Mouse (Mus musculus) T-helper 1 cell (primary cell): ENCODE measurements at regions not wholly inside any gene's neighbourhood (a gene's known extent, or its start where the extent isn't known, plus 50 kb on each side); places are given as distances from the start of the nearest gene placed in this dataset.

Experiments used
- in situ Hi-C: fragments of 300-600 bp; cut with MboI, MseI; formaldehyde crosslinking; loops from one replicate; pipeline ENCODE4 v1.15.1; 2025; ENCODE audit warnings: high pct_unique_total_duplicates

DNA sequence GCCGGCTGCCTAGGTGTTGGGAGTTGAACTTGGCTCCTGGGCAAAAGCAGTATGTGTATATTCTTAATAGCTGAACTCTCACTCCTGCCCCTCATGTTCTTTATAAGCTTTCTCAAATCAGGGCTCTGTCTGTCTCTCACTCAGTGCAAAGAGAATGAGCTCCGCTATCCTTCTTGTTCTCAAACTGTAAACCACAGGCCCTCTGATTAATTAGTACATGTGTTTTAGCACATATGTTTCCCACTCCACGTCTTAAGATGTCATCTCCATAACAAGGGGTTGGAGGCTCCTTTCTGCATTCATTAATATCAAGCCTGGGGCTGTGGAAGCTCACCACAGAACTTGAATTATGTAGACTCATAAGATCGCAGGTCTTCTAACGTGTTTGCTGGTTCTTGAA, 104.7 kb downstream of the Nsun3 start:
- in situ Hi-C loops = loop anchor here (10.0 kb wide), 1 partner anchor 467 kb away; no protein-coding TSS in a partner anchor

DNA sequence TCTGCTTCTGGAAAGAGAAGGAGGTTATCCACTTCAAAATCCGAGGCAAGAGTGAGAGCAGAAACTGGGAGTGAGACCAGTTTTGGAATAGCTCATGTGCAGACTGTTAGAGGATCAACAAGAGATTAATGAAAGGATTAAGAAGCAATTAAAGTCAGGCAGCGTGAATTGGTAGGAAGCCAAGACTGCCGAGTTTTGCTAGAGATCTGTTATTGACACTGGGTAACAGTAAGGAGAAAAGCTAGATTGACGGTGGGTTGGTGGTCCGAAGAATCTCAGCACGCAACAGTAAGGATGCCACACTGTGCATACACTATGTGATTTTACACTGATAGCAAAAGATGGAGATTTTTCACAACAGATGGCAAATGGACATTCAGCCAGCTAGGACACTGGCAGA, 109.8 kb downstream of the Nsun3 start:
- in situ Hi-C loops = no loop called here

DNA sequence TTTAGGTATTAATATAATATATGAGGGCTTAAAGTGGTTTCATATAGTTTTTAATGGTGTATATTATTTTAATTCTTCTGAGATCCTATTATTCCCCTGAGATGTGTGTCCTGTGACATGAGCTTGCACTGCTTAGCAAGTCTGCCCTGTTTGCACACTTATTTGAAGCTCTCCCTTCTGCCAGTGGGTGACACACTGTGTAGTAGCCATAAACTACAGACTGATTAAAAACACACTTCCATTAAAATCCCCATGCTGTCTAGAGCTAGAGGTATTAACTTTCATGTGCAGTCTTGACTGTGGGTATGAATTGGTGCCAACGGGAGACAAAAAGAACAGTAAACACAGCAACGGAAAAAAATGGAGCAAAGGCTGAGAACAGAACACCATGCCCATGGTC, 129.2 kb downstream of the Nsun3 start:
- in situ Hi-C loops = no loop called here

DNA sequence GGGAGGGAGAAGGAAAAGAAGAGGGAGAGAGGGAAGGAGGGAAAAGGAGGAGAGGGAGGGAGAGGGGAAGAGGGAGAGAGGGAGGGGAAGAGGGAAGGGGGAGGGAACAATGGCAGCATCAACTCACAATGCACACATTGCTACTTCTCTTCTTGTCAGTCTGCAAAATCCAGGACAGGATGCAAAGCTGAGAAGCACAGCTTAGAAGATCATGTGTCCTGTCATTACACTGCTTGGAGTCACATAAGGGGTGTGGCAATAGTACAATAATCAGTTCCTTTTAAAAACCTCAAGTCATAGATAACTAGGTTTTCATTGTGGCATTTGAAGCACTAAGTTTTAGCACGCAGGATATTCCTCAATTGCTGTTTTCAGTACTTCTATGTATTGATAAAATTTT, 132.2 kb downstream of the Nsun3 start:
- in situ Hi-C loops = no loop called here

DNA sequence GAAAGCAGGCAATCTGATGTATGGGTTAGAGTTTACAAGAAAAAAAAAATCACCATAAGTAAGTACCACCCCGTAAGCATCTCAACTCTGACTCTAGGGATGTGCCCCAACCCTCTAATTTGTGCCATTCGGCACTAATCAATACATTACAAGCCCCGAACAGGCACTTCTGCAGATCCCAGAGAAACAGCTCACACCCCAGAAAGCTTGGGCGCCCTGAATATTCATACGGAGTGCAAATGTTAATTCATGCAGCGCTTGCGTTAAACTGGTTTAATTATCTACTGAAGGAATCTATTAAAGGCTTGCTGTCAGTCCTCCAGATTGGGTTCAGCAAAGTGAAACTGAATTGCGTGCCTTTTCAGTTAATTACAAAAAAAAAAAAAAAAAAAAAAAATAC, 132.8 kb downstream of the Nsun3 start:
- in situ Hi-C loops = no loop called here

DNA sequence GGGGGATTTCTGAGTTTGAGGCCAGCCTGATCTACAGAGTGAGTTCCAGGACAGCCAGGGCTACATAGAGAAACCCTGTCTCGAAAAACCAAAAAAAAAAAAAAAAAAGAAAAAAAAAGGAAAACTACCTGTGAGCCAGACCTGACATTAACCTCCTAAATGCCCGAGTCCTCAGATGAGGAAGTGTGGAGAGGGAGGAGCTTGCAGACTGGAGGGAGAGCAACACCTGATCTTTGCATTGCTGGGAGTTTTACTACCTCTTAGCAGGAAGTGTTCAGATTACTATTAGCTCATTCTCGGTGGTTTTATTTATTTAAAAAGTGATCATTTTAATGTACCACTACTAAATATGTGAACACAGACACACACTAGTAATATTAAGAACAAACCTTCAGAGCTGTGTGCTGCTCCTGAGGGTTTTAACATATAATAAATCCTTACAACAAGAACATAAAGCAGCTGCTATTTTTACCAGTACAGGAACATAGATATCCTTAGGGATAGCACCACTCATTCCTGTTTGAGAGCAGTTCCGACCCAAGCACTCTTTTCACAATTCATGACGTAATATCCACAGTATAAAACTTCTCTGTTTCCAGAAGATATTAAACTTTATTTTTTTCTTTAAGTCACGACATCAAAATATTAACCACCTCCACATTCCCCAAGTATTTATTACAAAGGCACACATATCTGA, 133.7 kb downstream of the Nsun3 start:
- in situ Hi-C loops = no loop called here

DNA sequence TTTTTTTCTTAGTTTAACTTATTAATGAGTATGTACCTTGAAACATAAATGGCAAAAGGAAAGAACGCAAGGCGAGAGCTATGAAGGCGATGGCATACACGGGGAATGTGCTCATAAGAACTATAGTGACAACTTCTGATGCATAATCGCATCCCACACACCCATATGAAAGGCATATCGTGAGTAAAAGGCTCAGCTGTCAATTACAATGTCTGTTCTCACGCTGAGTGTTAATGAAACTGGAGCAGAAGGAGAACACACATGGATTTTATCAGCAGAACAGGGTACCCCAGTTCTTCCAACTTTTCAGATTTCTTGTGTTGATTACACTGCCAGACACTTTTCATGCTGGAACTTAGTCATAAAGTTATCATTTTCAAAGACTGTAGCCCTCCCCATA, 135.8 kb downstream of the Nsun3 start:
- in situ Hi-C loops = no loop called here

DNA sequence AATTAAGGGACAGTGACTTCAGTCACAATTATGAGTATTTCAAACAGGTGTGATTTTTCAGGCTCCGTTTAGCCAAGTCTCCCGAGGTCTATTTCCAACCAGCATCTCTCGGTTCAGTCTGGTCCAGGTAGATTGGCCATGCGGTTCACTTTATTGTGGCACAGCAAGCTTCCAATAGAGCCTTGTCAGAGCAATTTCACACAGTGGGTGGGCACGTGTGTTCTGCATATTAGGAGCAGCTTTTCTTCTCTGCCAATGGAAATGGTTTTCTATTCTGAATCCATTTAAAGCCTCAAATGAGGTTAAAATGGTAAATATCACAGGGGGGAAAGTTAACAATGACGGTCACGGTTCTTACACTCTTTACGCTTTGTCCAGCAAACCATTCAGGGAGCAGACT, 138.3 kb downstream of the Nsun3 start:
- in situ Hi-C loops = no loop called here

DNA sequence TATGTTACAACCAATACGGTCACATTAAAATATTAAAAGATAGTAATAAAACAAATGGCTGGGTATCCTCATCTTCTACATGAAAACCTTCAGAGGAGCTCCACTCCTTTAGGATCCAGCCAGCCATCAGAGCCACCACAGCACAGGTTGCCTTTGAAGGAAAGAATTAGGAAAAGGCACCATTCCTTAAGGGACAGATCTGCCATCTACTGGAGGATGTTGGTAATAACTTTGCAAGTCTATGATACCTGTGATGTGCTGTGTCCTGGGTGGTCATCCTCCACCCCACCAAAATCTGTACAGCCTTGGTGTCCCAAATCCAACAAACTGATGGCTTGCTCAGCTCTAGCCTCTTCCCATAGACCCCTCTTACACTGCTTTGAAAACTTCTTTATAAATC, 140.5 kb downstream of the Nsun3 start:
- in situ Hi-C loops = no loop called here

DNA sequence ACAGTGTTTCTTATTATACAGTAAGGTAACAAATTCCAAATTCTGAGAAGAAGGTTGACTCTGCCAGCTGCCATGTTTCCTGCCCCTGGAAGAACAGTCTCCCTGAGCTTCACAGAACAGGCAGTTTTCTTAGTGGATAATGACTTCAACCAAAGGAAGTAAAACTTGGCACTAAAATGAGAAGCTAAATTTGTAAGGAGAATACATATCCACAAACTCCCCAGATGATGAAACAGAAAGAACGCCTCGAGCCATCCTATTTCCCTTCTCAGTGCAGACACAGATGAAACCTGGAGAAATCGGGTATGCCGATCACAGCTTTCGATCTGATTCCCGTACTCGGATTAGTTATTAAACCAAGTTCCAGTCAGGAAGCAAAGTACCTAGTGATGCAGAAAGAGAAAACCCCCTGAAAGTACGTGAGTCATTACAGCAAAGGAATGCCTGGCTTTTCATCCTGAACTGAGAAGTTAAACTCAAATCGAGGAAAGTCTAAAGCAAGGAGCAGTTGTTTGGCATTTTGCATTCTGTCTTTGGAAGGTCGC, 143.7 kb downstream of the Nsun3 start:
- in situ Hi-C loops = no loop called here

DNA sequence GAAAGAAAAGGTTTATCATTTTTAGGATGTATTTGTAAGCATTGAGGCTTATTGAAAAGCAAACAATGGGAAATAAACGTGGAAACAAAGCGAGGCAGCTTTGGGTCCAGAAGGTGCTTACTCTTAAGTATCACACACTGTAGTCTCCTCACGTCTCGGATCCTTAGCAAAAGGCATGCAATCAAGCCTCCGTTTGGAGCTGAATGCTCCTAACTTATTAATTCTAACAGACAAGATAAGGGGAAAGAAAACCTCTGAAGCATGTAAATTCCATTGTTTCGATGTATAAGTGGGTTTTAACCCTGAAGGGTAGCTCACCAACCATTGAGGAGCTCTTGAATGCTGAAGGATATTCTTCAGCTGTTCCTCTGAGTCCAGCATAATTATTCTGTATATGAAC, 162.7 kb downstream of the Nsun3 start:
- in situ Hi-C loops = no loop called here

DNA sequence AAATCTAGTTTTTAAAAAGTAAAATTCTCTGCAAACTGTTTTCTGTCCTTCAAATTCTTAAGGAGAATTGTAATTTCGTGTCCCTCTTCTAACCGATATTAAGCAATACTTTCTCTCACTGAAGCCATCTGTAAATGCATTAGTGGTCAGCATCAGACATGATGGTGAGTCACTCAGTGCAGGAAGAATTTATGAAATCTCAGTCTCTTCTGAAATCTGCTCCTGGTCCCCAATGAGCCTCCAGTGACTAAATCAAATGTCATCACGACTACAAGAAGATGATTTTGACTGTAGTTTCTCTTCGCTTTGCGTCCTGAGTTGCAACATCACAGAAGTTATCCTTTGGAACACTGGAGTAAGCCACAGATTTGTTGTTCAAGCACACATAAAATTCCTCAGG, 175.7 kb downstream of the Nsun3 start:
- in situ Hi-C loops = no loop called here

DNA sequence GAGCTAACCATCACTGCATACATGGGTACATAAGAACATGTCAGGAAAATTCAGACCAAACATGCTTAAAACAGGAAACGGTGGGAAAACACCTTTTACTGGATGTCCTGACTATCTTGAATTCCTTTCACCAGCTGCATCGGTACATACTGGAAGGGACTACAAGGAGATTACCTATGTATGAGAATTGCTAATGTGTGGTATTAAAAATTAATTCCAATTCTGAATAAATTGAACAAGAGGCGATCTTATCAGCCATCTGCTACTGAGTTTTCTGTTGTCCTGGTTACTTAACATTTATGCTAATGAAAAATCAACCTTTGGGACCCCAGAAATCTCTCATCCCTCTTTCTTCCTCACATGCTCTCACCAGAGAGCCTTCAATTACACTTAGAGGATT, 178.0 kb downstream of the Nsun3 start:
- in situ Hi-C loops = no loop called here

DNA sequence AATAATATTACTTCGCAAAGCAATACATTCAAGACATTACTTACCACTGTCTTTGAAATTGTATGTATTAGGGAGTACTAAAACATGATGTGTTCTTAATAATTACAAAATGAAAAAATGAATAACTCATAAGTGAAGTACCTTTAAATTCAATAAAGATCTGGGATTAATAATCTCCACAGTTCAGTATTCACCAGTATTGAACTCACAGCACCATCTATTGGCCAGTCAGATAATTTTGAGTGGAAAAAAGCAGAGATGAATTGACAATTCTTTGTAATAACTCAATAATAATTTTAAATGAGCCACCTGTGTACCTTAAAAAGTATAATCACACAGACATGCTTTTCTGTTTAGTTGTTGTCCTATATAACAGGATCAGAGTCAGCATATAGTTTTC, 180.7 kb downstream of the Nsun3 start:
- in situ Hi-C loops = no loop called here

DNA sequence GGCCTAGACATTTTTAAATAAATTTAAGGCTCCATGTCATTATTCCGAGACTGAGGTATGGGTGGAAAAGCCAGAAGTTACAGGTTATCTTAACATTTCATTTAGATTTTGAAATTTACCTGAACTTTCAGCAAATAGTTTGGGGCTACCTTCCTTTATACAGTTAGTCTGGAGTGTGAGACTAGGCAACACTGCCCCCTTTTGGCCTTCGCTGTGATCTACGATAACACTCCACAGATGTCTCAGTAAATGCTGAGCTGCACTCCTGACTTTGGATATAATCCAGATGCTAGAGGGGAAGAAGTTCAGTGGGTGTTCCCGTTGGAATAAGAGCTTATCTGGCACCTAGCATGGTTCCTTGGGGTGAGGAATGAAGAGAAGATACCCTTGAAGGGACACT, 224.6 kb downstream of the Nsun3 start:
- in situ Hi-C loops = no loop called here

DNA sequence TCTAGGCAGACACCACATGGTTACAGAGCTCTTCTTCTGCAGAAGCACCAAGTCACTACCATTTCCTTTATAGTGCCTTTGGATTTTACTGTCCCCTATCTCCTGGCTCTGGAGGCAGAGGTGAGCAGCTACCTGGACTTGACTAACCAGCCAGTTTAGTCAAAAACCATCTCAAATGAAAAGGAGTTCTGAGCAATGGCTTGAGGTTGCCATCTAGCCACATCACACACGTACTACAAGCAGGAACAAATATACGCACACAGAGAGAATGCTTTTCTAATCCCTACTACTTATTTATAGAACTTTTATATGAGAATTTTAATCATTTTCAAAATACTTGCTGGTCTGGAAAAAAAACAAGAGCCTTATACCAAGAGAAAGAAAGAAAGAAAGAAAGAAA, 243.5 kb downstream of the Nsun3 start:
- in situ Hi-C loops = no loop called here

DNA sequence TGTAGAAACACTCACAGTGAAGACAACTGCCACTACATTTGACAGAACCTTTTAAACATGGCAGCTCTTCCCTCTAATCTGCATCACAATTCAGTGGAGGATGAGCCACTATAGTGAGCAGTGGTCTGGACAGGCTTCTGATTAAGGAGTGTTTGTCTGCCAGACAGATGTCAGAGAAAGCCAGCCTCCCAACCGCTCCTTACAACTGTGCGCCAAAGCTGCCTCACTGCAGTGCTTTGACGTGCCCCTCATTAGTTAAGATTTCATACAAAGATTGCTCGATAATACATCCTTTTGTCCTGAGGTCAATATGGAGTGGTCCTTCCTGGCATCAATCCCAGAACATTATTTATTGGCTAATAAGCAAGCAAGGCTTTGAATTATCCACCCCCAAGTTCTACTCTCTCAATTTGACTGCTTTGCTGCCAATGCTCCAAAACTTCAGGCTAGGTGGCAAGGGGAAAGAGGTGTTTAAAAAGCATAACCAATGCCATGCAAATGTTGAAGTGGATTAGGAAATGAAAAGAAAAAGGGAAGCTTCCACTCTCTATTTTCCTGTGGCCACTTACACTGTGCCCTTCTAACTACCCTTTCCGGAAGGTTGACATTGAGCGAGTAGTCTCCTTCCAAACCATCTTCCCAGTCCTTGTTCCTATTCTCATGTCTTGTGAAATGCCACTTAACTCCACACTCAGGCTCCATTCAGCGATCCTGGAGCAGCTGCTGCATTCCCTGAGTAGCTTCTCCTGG, 248.7 kb downstream of the Nsun3 start:
- in situ Hi-C loops = no loop called here

DNA sequence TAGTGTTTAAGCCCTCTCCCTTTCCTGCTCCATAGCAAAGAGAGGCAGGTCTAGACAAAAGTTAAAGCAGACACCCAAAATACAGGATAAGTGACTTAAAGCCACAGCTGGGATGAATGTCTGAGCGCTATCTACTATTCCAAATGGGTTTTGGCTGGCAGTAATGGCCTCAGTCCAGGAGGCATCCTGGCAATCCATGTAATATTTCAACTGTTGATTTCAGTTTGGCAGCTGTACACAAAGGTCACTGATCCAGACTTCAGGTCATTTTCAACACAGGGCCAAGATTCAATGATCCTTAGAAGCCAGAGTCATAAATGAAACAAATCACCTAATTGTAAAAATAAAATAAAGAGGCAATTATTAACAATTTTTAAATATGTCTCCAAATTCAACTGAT, 277.3 kb downstream of the Nsun3 start:
- in situ Hi-C loops = no loop called here

DNA sequence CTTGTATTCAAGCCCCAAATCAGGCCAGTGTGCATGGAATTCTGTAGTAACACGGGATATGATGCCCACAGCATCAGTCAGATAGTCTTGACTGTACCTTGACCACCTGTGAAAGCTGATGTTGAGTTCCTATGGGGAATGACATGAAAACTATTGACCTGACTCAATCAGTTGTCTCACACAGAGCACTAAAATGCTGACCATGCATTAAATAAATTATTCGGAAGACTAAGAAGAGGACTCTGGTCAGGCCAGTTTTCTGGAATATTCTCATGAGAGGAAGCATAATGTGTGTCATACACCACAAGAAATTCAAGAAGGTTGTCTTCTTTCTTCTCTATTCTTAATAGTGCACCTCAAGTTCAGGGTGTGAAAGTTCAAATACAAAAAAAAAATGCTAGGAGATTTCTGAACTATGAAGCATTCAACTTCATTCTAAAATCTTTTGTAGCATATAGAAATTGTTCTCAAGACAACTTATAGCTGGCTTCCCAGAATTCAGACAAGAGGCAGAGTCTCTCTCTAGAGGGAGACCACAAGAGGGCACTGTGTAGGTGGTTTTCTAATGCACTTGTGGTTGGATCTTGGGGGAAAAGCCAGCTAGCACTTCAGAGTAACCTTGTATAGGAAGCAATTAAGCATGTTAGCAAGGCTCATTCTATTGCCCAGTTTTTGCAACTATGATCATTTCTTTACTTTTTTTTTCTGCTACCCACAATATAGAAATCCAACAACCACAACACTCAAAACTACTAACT, 279.7 kb downstream of the Nsun3 start:
- in situ Hi-C loops = no loop called here

DNA sequence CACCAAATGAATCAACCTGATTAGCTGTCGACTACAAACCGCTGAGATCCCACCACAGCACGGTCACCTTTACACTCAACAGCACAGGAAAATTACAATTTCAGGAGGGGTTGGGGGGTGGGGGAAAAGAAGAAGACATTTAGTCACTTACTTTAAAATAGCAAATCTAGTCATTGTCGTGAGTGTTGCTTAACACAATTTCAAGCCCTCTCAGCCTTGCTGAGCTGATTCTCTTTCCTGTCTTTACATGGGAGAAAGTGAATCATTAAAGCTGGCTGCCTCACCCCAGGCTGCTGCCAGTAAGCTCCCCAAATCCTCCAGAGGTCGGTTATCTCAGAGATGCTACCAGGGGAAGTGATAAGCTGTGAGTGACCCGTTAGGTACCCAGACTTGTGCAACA, 285.7 kb downstream of the Nsun3 start:
- in situ Hi-C loops = no loop called here

DNA sequence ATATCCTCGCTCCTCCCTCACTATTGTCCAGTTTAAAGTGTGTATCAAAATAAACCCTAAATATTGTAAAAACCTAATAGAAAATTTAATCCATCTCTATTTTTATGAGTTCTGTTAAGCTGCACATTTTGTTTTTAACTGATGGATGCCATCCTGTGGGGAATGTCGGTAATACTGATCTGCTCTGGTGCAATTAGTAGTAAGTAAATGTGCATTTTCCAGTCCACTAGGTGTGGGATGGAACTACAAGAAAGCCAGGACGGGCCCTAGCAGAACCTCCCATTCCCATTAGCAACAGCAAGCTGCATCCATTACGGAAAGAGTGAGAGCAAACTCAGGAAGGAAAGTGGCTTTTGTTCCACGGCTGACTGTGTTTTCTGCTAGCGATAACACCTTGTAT, 286.3 kb downstream of the Nsun3 start:
- in situ Hi-C loops = no loop called here

DNA sequence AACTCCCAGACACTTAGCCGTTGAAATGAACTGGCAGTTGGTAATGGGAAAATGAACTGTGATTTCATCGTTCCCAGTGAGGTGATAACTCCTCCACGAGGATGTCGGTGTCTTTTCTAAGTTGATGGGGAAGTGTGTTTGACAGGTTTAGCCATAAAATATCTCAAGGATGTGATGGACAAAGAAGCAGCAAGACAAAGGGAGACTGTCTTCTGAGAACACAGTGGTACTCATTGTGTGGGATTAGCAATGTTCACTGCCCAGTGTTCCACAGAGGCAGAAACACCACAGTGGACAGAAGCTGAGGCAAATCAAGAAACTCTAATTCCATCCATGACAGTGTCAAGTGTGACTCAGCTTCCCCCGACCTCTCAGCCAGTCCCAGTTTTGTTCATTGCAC, 287.9 kb downstream of the Nsun3 start:
- in situ Hi-C loops = no loop called here

DNA sequence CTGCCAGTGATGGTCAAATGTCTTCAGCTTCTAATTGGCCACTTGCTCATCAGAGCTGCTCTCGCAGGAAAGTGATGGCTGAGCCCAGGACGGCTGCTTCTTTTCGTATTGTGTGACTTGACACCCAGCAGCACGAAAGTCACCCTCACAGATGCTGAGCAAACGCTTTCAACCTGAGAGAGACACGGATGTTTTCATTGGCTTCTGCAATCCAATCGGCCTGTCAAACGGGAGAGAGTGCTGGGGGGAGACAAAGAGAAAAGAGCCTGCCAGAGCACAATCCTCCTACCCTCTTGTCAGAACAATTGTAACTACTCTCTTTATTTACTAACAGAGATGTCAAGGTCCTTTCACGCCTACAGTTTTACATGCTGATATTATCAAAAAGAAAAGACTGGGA, 289.9 kb downstream of the Nsun3 start:
- in situ Hi-C loops = no loop called here
